Mouse (Mus musculus): Measurements from ENCODE around the gene Odf3l2. TPM values are rescaled to one million over a fixed set of nuclear protein-coding genes. Genes with fewer than 3 reads are reported as not detected.

Gene Odf3l2
- total RNA-seq (2023): not detected

DNA sequence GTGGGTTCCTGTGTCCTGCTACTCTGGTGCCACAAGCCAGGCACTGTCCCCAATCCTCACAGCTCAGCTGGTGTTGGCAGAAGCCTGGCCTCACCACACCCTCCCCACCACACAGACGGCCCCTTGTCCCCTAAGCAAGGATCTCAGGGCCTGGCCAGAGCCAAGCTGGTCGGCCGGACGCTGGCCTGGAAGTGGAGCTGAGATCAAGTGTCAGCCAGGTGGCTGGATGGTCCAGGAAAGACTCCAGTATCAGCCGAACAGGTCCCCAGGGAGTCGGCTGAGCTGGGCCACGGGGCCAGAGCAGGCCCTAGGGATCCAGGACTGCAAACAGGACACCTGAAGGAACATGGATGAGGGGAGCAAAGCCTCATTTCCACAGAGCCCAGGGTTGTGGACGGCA lies at the start of gene Odf3l2:
Gene Odf3l2, minus strand, starts transcription at position 28 of the 400 bp plus-strand sequence.

DNA sequence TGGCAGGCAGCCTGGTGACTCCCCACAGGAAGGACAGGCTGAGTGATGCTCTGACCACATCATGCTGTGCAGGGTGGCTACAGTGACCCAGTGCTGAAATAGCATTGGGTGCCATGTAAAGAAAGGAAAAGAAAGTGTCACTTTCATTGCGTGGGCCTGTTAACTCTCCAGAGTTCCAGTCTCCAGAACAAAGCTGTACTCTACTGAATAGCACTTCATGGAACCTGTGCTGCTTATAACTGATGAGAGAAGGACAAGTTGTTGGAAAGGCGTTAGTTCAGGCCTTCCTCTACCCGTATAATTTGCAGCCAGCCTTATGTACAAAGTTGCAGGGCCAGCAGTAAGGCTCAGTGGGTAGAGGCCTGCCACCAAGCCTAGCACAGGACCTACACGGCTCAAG lies 43.2 kb upstream of the Odf3l2 start, which contains the start of gene Gzmm:
Gene Gzmm, plus strand, starts transcription at position 301 of the 400 bp plus-strand sequence.

DNA sequence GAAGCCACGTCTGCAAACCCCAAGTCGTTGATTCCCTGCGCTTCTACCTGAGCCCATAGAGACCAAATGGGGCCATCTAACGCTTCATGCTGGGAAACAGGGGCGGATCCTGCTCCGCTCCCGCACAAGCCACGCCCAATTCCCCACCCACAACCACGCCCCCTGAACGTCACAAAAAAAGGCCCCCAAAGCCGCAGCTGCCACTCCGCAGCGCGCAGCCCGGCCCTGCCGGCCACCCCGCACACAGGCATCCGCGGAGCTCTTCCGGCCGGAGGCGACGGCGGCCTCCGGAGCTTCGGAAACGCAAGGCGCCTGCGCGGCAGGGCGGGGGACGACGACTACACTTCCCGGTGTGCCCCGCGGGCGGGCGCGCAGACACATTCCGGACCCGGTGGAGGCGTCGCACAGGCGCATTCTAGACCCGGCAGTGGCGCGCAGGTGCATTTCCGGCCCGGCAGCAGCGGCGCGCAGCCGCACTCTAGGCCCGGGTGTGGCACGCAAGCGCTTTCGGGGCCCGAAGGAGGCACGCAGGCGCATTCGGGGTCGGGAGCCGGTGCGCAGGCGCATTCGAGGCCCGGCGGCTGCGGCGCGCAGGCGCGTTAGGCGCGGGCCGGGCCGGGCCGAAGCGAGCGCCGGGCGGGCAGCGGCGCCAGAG lies 36.2 kb upstream of the Odf3l2 start, which contains the start of gene Cdc34:
Gene Cdc34, plus strand, starts transcription at position 605 of the 655 bp plus-strand sequence.

DNA sequence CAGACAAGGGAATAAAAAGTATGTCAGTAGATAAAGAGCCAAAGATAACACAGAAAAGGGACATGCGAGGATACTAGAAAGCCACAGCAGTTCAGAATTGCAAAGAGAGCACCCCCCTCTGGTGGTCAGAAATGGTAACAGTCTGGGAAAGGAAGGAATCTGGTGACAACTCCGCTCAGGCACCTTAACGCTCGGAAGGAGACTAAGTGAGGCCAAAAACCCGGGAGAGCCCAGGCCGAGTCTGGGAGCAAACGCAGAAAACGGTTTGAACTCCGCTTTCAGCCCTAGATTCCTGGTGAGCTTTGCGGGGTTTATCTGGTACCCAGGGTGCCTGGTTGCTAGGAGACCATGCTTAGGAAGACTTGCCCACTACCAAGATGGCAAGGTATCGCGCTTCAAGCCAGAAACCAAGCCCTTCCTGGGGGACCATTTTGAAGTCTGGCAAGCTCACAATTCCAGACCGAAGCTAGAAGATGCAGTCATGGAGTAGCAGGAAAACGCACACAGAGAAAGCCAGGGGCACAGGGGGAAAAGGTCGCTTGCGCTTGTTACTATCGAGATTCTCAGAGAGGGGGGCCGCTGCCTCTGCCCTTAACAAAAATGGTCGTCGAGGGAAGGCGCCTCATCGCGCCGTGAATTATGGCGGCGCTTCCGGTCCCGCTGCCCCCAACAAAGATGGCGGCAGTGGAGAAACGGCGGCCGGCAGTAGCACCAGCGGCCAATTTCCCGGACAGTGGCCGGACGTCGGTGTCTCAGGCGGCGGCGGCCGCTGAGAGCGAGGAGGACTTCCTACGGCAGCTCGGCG lies 23.4 kb upstream of the Odf3l2 start, which contains the start of gene Tpgs1:
Gene Tpgs1, plus strand, starts transcription at position 599 of the 805 bp plus-strand sequence.

DNA sequence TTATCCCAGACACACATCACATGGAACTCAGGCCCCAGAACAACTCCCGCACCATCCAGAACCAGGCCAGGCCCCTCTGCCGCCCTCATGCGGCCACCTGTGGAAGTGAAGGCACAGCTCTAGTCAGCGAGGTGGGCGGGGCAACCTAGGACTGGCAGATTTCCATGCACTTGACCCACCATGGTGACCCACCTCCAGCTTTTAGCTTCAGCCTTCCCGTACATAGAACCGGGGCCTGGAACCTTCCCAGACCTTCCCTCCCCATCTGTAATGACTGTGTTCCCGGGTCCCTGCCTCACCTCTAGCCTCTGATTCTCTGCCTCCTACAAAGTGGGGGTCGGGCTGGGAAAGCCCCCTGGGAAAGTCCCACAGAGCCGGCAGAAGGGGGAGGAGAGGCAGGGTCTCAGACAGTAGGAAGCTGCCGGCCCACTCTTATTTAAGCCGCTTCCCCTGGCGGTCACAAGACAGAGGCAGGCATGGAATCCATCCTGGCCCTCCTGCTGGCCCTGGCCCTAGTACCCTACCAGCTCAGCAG lies 18.7 kb upstream of the Odf3l2 start, which contains the start of gene Madcam1:
Gene Madcam1, plus strand, starts transcription at position 429 of the 535 bp plus-strand sequence.

DNA sequence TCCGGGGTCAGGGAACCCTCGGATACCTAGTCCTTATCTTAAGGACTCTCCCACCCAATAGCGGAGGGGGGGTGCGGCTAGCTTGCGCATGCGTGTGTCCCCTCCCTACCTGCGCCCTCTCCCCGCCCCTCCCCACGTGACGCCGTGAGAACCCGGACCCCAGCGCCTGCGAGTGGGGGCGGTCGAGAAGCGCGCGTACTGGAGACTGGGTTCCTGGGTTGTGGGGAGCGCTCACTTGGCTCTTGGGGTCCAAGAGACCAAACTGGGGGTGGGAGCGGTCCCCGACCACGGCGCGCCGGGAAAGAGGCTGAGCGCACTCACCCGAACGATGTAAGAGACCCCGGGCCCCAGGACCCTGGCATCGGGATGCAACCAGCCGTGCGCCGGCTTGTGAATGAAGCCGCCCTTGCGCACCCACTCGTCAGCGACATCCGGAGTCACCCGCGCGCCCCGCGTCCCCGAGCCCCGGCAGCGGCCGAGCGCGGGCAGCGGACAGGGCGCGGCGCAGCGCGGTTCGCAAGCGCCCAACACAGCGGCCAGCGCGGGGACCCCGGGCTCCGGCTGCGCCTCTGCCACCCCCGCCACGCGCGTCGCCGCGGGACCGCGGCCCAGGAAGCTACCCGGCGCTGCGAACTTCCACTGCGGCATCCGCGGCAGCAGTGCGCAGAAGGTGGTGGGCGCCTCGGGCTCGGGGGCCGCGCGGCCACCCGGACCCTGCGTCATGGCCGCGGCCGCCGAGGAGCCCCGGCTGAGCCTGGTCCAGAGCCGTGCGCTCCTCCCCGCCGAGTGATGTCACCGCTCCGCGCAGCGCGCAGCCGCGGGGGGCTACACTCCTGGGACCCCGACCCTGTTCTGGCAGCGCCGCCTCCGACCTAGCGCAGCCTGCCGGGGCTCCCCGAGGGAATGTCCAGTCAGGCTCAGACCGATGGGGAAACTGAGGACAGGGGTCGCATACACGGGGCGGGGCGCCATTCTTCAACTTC lies 8.1 kb downstream of the Odf3l2 start, which contains the start of gene Shc2:
Gene Shc2, minus strand, starts transcription at position 791 of the 983 bp plus-strand sequence.

DNA sequence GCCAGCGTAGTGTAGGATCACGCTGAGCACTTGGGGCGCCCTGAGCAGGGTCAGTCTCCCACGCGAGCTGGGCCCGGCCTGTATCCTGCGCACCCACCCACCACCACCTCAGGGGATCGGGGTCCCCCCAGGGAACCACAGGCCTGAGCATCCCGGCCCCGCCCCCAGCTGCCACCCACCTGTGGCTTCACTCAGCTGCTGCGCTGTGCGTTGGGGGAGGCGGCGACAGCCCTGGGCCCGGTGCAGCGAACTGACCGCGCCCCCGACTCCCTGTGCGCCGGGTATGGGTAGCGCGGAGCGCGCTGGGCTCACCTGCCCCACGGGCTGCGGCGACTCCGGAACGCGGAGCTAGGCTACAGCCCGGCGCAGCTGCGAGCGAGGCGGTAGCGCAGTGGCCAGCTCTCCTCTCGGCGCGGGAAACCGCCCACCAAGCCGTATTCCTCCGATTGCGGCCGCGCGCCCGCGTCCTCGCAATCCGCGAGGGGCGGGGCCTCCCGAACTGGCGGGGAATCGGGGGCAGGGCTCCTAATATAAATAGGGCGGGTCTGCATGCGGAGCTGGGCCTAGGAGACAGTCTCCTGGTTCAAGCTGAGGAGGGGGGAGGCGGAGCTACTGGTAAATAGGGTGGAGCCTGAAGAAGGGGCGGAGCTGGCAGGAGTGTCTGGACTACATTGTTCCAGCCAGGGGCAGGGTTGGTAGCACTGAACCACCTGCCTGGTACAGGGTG lies 31.8 kb downstream of the Odf3l2 start, which contains the start of gene C2cd4c:
Gene C2cd4c, minus strand, starts transcription at position 448 of the 727 bp plus-strand sequence.

Other genes with a start within 250 kb of the Odf3l2 start
- gene Vmn2r83, start 177.0 kb downstream of the Odf3l2 start, total RNA-seq (2023): not detected
- 2.9 TPM for gene Plpp2, start 111.9 kb downstream of the Odf3l2 start, total RNA-seq (2023)
- gene Mier2, start 90.5 kb downstream of the Odf3l2 start, total RNA-seq (2023): 57.4 TPM
- not detected for gene Theg, start 58.4 kb downstream of the Odf3l2 start, total RNA-seq (2023)
- gene C2cd4c, start 31.7 kb downstream of the Odf3l2 start, total RNA-seq (2023): not detected
- not detected for gene Shc2, start 7.8 kb downstream of the Odf3l2 start, total RNA-seq (2023)
- gene Madcam1, start 18.8 kb upstream of the Odf3l2 start, total RNA-seq (2023): not detected
- gene Tpgs1, start 23.6 kb upstream of the Odf3l2 start, total RNA-seq (2023): 18.3 TPM
- 81.6 TPM for gene Cdc34, start 36.5 kb upstream of the Odf3l2 start, total RNA-seq (2023)
- 2.1 TPM for gene Gzmm, start 43.3 kb upstream of the Odf3l2 start, total RNA-seq (2023)
- 88.4 TPM for gene Bsg, start 58.8 kb upstream of the Odf3l2 start, total RNA-seq (2023)
- gene Hcn2, start 70.9 kb upstream of the Odf3l2 start, total RNA-seq (2023): not detected
- 48.0 TPM for gene Polrmt, start 100.8 kb upstream of the Odf3l2 start, total RNA-seq (2023)
- gene Fgf22, start 109.3 kb upstream of the Odf3l2 start, total RNA-seq (2023): not detected
- gene Rnf126, start 121.2 kb upstream of the Odf3l2 start, total RNA-seq (2023): 58.0 TPM
- gene Fstl3, start 131.5 kb upstream of the Odf3l2 start, total RNA-seq (2023): not detected
- gene Prss57, start 145.2 kb upstream of the Odf3l2 start, total RNA-seq (2023): not detected
- gene Palm, start 147.8 kb upstream of the Odf3l2 start, total RNA-seq (2023): 2.8 TPM
- gene Misp, start 175.3 kb upstream of the Odf3l2 start, total RNA-seq (2023): not detected
- gene Ptbp1, start 208.7 kb upstream of the Odf3l2 start, total RNA-seq (2023): 788 TPM
- gene Prtn3, start 228.7 kb upstream of the Odf3l2 start, total RNA-seq (2023): not detected
- gene Plppr3, start 228.9 kb upstream of the Odf3l2 start, total RNA-seq (2023): 2.3 TPM
- not detected for gene Elane, start 240.5 kb upstream of the Odf3l2 start, total RNA-seq (2023)
- gene Cfd, start 245.1 kb upstream of the Odf3l2 start, total RNA-seq (2023): not detected

Data from CD4-positive naive resting alpha-beta T cell, adult 76 days (primary cell).